Mouse (Mus musculus): ENCODE measurements around the gene Txk. TPM values are rescaled to one million over a fixed set of nuclear protein-coding genes. Genes with fewer than 3 reads are reported as not detected.

The Txk gene
- total RNA-seq, 1 experiment: 0.09 TPM

DNA sequence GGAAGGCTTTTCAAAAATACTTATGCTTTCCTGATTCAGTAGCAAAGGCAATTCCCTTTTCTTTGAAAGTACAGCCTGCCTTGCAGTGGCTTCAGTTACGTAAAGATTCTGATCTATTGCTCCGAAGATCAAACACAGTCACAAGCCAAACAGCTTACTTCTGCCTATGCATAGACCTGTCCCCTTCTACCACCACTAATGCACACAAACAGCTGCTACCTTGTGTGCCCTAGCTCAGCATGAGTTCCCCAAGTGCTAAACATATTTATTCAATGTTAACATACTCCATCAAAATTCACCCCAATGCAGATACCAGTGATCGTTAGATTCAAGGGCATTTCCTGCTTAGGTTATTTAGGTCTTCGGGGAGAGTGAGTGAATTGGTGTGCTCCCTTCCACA is 6.1 kb downstream of the Txk start:
- Histone ChIP-seq H3K9ac (ENCODE audit: insufficient read depth, low read depth, low read length, poor library complexity, severe bottlenecking) (no peak overlapping the region), H3K4me1 (ENCODE audit: control insufficient read depth in 2 of 2, insufficient read depth in 2 of 2, low read length in 2 of 2, poor library complexity in 1 of 2) (0 out of 4 replicates have a peak, but pooled peaks cover 0 to 2% of the 10 kb centered on the region in 2 experiments), H3K27ac (ENCODE audit: insufficient read depth, low read depth, low read length, poor library complexity, severe bottlenecking) (no peak overlapping the region), H3K4me3 (ENCODE audit: insufficient read depth in 1 of 2, low read depth in 1 of 2, low read length in 2 of 2, poor library complexity in 1 of 2, severe bottlenecking in 1 of 2) (no peak overlapping the region), H3K9me3 (ENCODE audit: control insufficient read depth, insufficient read depth, low read depth, low read length) (no peaks in the 10 kb centered on the region), H3K36me3 (ENCODE audit: control insufficient read depth, insufficient read depth, low read length, poor library complexity, severe bottlenecking) (no peaks in the 10 kb centered on the region)
- in situ Hi-C loops (cut with MboI; ENCODE audit: low sequenced_read_pairs in 2 of 2, unreplicated experiment in 2 of 2): no loop called here
- no peak for TF ChIP-seq CHD2 (IDR thresholded peaks at IDR 0.05; ENCODE audit: low read depth, low read length)
- TF ChIP-seq MAFK (IDR thresholded peaks at IDR 0.05; ENCODE audit: insufficient read depth, low read depth, low read length): no peak
- no peak for TF ChIP-seq ZC3H11A (IDR thresholded peaks at IDR 0.05; ENCODE audit: borderline replicate concordance, low read depth, low read length)
- no peak for TF ChIP-seq HCFC1 (IDR thresholded peaks at IDR 0.05; ENCODE audit: borderline replicate concordance, insufficient read depth, low read length)
- no peak for TF ChIP-seq ZNF384 (IDR thresholded peaks at IDR 0.05; ENCODE audit: low read depth, low read length)
- no peak for DNase-seq (ENCODE audit: low read depth, low spot score)

DNA sequence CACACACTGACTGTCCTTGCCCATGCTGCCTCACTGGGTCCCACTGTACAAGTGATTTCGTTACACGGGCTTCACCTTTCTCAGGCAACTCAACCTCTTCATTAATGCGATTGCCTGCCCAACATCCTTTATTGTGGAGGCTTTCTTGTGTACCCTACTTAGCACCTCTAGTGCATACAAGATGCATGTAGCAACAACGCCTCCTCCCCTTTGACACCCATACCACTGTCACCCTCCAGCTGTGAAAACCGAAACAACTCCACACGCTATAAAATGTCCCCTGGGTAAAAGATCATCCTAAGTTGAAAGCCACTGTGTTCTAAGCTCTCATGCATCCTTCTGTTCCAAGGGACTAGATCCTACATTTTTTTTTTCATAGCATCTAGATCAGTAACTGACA is 9.5 kb downstream of the Txk start:
- Histone ChIP-seq H3K4me1 (ENCODE audit: control insufficient read depth in 2 of 2, insufficient read depth in 2 of 2, low read length in 2 of 2, poor library complexity in 1 of 2) (no peaks in the 10 kb centered on the region), H3K36me3 (ENCODE audit: control insufficient read depth, insufficient read depth, low read length, poor library complexity, severe bottlenecking) (no peaks in the 10 kb centered on the region), H3K9ac (ENCODE audit: insufficient read depth, low read depth, low read length, poor library complexity, severe bottlenecking) (no peak overlapping the region), H3K4me3 (ENCODE audit: insufficient read depth in 1 of 2, low read depth in 1 of 2, low read length in 2 of 2, poor library complexity in 1 of 2, severe bottlenecking in 1 of 2) (no peak overlapping the region), H3K27ac (ENCODE audit: insufficient read depth, low read depth, low read length, poor library complexity, severe bottlenecking) (no peak overlapping the region), H3K9me3 (ENCODE audit: control insufficient read depth, insufficient read depth, low read depth, low read length) (no peaks in the 10 kb centered on the region)
- TF ChIP-seq ZC3H11A (IDR thresholded peaks at IDR 0.05; ENCODE audit: borderline replicate concordance, low read depth, low read length) (no peak), ZNF384 (IDR thresholded peaks at IDR 0.05; ENCODE audit: low read depth, low read length) (no peak), MAFK (IDR thresholded peaks at IDR 0.05; ENCODE audit: insufficient read depth, low read depth, low read length) (no peak)
- in situ Hi-C loops (cut with MboI; ENCODE audit: low sequenced_read_pairs in 2 of 2, unreplicated experiment in 2 of 2): no loop called here
- DNase-seq (ENCODE audit: low read depth, low spot score): no peak

DNA sequence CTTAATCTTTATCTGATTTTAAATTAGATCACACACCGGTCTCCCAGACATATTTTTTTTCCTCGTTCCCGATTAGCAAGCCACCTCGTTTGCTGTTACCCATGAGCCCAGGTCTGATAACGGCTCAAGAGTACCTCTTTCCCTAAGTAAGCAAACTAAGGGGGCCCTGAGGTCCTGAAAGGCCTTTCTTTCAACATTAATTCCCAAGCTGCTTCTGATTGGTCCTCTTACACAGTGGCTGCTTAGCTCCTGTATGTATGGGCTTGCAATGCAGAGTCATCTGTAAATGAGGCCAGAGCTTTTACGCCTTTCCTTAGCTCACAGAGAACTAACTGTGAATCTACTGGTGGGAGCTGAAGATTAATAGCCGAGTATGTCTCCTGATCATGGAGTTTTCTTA is 15.7 kb downstream of the Txk start:
- TF ChIP-seq HCFC1 (IDR thresholded peaks at IDR 0.05; ENCODE audit: borderline replicate concordance, insufficient read depth, low read length) (no peak), CHD2 (IDR thresholded peaks at IDR 0.05; ENCODE audit: low read depth, low read length) (no peak), ZC3H11A (IDR thresholded peaks at IDR 0.05; ENCODE audit: borderline replicate concordance, low read depth, low read length) (no peak), ZNF384 (IDR thresholded peaks at IDR 0.05; ENCODE audit: low read depth, low read length) (no peak), MAFK (IDR thresholded peaks at IDR 0.05; ENCODE audit: insufficient read depth, low read depth, low read length) (no peak)
- no peaks in the 10 kb centered on the region for H3K4me1 ChIP-seq (ENCODE audit: control insufficient read depth in 2 of 2, insufficient read depth in 2 of 2, low read length in 2 of 2, poor library complexity in 1 of 2)
- DNase-seq (ENCODE audit: low read depth, low spot score): no peak
- in situ Hi-C loops (cut with MboI; ENCODE audit: low sequenced_read_pairs in 2 of 2, unreplicated experiment in 2 of 2): no loop called here
- H3K27ac ChIP-seq (ENCODE audit: insufficient read depth, low read depth, low read length, poor library complexity, severe bottlenecking): no peak overlapping the region
- no peaks in the 10 kb centered on the region for H3K9me3 ChIP-seq (ENCODE audit: control insufficient read depth, insufficient read depth, low read depth, low read length)
- H3K9ac ChIP-seq (ENCODE audit: insufficient read depth, low read depth, low read length, poor library complexity, severe bottlenecking): no peak overlapping the region
- no peaks in the 10 kb centered on the region for H3K36me3 ChIP-seq (ENCODE audit: control insufficient read depth, insufficient read depth, low read length, poor library complexity, severe bottlenecking)
- H3K4me3 ChIP-seq (ENCODE audit: insufficient read depth in 1 of 2, low read depth in 1 of 2, low read length in 2 of 2, poor library complexity in 1 of 2, severe bottlenecking in 1 of 2): no peak overlapping the region

DNA sequence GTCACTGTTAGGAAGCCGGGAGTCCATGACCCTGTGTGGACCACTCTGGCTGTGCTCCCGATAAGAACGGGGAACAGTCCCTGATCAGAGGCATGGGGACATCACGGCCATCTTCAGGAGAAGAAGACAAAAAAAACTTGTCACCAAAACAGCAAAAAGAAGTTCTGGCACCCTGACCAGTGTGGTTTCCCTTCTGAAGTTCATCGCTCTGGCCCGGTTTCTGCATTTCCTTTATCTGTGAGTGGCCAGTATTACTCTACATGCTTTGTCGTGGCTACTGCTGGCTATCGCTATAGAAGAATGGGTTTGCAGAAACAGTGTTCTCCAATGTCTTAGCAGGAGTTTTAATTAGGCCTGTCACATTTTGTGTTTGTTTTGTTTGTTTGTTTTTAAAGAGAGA is 16.1 kb downstream of the Txk start:
- Histone ChIP-seq H3K4me3 (ENCODE audit: insufficient read depth in 1 of 2, low read depth in 1 of 2, low read length in 2 of 2, poor library complexity in 1 of 2, severe bottlenecking in 1 of 2) (no peak overlapping the region), H3K36me3 (ENCODE audit: control insufficient read depth, insufficient read depth, low read length, poor library complexity, severe bottlenecking) (no peaks in the 10 kb centered on the region), H3K9me3 (ENCODE audit: control insufficient read depth, insufficient read depth, low read depth, low read length) (no peaks in the 10 kb centered on the region), H3K27ac (ENCODE audit: insufficient read depth, low read depth, low read length, poor library complexity, severe bottlenecking) (no peak overlapping the region), H3K4me1 (ENCODE audit: control insufficient read depth in 2 of 2, insufficient read depth in 2 of 2, low read length in 2 of 2, poor library complexity in 1 of 2) (no peaks in the 10 kb centered on the region), H3K9ac (ENCODE audit: insufficient read depth, low read depth, low read length, poor library complexity, severe bottlenecking) (no peak overlapping the region)
- in situ Hi-C loops (cut with MboI; ENCODE audit: low sequenced_read_pairs in 2 of 2, unreplicated experiment in 2 of 2): no loop called here
- TF ChIP-seq HCFC1 (IDR thresholded peaks at IDR 0.05; ENCODE audit: borderline replicate concordance, insufficient read depth, low read length) (no peak), MAFK (IDR thresholded peaks at IDR 0.05; ENCODE audit: insufficient read depth, low read depth, low read length) (no peak), ZC3H11A (IDR thresholded peaks at IDR 0.05; ENCODE audit: borderline replicate concordance, low read depth, low read length) (no peak)
- DNase-seq (ENCODE audit: low read depth, low spot score): no peak

DNA sequence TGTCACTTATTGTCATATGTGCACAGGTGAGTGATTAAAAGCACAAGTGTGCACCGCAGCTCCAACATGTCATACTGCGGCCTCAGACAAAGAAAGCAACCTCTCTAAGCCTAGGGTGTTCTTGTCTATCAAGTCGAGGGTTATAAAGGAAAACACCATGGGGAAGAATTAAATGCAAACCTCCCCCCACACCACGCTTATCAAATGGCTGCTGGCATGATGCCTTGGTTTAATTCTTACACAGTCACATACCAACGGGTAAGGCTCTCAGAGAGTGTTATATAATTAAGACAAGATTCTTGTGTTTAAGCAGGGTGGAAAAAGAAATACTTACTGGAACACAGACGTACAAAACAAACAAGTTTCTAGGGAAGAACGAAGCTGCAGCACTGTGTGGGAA is 16.8 kb downstream of the Txk start:
- no peak for DNase-seq (ENCODE audit: low read depth, low spot score)
- Histone ChIP-seq H3K9ac (ENCODE audit: insufficient read depth, low read depth, low read length, poor library complexity, severe bottlenecking) (no peak overlapping the region), H3K36me3 (ENCODE audit: control insufficient read depth, insufficient read depth, low read length, poor library complexity, severe bottlenecking) (no peaks in the 10 kb centered on the region), H3K4me1 (ENCODE audit: control insufficient read depth in 2 of 2, insufficient read depth in 2 of 2, low read length in 2 of 2, poor library complexity in 1 of 2) (no peaks in the 10 kb centered on the region), H3K9me3 (ENCODE audit: control insufficient read depth, insufficient read depth, low read depth, low read length) (no peaks in the 10 kb centered on the region), H3K27ac (ENCODE audit: insufficient read depth, low read depth, low read length, poor library complexity, severe bottlenecking) (no peak overlapping the region), H3K4me3 (ENCODE audit: insufficient read depth in 1 of 2, low read depth in 1 of 2, low read length in 2 of 2, poor library complexity in 1 of 2, severe bottlenecking in 1 of 2) (no peak overlapping the region)
- TF ChIP-seq CHD2 (IDR thresholded peaks at IDR 0.05; ENCODE audit: low read depth, low read length): no peak
- TF ChIP-seq ZNF384 (IDR thresholded peaks at IDR 0.05; ENCODE audit: low read depth, low read length): no peak
- TF ChIP-seq ZC3H11A (IDR thresholded peaks at IDR 0.05; ENCODE audit: borderline replicate concordance, low read depth, low read length): no peak
- TF ChIP-seq HCFC1 (IDR thresholded peaks at IDR 0.05; ENCODE audit: borderline replicate concordance, insufficient read depth, low read length): no peak
- no peak for TF ChIP-seq MAFK (IDR thresholded peaks at IDR 0.05; ENCODE audit: insufficient read depth, low read depth, low read length)
- in situ Hi-C loops (cut with MboI; ENCODE audit: low sequenced_read_pairs in 2 of 2, unreplicated experiment in 2 of 2): no loop called here
